Mouse (Mus musculus) heart, postnatal 36 days (tissue): ENCODE measurements around the gene Nhej1. TPM values are rescaled to one million over a fixed set of nuclear protein-coding genes. Genes with fewer than 3 reads are reported as not detected.
A peak's percentile ranks its signal among the peaks of the same experiment; 100 is the strongest.

ENCODE experiments used
- DNase-seq, 2 experiments: peaks; one replicate each; pipeline ENCODE4 v3.0.0; 2021 to 2022
- intact Hi-C: fragments of 180-260 bp; cut with DNase I; formaldehyde crosslinking; loops from one replicate; pipeline ENCODE4 v1.15.1; 2025
- total RNA-seq, 2 experiments: library from RNA; stranded (reverse); gene quantifications; 2 replicates each; pipeline ENCODE4 v1.2.3; 2021

Gene Nhej1
- total RNA-seq, 2 experiments from 2014 or later, result 4.5 TPM

DNA sequence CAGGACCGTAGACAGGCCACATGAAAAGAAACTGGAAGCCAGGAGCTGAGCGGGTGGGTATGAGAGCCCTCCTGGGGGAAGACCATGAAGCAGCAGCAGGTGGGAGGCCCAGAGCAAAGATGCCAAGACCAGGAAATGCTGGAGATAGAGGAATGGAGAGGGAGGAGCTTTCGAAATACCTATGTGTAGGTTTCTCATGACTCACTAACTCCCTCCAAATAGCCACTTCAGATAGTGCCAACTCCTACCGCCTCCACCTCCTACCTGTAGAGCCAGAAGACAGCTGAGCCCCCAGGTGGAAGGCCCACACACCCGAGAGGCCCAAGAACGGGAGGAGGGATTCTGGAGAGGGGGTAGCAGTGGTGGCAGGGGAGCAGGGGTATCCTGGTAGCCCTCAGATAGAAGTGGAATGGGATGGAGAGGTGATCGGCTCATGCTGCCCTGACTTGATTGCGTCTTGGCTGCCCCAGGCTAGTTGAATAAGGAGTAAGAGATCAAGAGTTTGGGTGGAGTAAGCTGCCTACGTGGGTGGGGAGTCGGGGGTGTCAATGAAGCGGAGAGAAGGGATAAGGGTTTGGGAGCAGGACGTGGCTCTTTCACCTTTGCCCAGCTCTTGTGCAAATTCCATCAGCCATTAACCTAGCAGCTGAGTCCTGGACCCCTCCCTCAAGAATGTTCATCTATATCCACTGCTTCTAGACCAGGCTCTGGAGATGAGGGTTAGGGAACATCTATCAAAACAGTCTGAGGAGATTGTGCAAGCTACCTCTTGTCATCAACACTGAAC lies 8.6 kb upstream of the Nhej1 start, which contains the start of gene Slc23a3:
Gene Slc23a3, minus strand, starts transcription at position 470 of the 787 bp plus-strand sequence.
- intact Hi-C loops, result no loop called here
- no peak for DNase-seq

DNA sequence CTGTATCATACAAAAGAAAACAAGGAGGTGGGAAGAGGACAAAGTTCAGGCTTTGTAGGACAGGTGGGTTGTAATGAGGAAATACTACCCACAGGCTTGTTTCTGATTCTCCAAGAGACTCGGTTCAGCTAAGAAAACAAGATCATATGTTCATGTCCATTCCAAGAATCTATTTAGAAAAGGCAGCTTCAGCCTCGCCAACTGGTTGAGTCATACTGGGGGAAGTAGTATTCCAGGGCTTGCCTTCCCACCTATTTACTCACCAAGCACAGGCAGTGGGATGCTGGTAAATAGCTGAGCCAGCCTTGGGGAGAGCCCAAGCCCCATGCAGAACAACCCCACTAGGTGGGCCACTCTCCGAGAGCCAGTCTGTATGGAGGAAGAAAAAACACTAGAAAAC lies 3.6 kb upstream of the Nhej1 start:
- intact Hi-C loops, result no loop called here
- DNase-seq, result no peak

DNA sequence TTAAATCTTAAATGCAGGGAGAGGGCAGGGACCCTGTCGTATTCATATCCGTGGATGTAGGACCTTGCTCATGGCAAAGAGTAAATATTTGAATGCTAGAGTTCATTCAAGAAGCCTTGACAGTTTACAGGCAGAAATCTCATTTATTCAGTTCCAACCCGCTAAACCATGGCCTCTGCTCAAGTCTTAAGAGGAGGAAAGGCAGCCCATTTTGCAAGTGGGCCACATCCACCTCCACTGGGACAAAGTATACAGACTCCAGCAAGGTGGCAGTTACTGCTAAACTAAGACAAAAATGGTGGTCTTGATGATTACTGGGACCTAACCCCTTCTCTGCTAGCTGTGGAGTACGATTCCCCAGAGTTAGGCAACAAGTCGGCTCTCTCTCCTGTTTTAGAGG lies 418 bp upstream of the Nhej1 start:
- intact Hi-C loops, result no loop called here
- no peak for DNase-seq

DNA sequence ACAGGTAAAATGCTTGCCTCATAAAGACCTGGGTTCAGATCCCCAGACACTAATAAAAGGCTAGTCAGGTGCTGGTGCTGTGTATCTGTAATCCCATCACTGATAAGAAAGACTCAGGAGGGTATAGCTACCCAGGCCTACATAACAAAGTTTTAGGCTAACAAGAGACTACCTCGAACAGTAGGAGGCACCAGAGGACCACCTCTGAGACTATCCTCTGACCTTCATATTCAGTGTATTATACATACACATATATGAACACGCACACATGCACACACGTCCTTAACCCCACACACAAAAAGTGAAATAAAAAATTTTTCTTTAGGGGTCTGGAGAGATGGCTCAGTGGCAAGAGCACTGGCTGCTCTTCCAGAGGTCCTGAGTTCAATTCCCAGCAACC lies 2.8 kb downstream of the Nhej1 start:
- intact Hi-C loops, result no loop called here
- DNase-seq, result no peak

DNA sequence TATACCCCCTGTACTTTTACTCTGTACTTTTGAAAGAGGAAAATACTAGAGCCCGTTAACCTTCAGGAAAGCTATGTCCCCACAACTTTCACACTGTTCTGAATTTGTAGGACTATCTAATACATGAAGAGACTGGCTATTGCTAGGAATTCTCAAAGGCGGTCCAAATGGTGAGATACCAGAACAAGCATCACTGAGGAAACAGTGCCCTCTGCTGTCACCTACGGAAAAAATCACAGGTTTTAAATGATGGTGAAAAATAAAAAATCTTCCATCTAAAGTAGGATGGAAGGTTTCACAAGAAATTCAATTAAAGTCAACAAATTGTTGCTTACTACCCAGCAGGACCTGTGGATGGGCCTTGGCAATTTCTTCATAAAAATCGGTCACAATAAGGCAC lies 72.9 kb downstream of the Nhej1 start:
- DNase-seq, result peak in 1 of 2 experiments; percentile 28
- intact Hi-C loops, result no loop called here

DNA sequence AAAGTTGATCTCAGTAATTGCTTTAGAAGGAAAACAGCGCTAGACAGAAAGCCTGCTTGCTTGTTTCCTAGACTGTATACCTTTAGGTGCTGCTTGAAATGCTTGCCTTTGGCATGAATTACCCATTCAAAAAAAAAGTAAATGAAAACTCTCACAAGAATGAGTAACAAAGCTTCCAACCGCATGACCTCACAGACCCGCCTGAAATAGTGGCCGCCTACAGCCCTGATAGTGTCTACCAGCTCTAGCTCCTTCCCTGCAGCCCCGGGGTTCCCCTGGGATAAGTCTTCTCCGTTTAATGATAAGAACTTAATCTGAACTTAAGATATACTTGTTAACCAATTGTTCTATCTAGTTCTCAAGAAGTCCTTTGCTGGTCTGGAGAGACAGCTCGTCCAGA lies 73.6 kb downstream of the Nhej1 start:
- intact Hi-C loops, result no loop called here
- no peak for DNase-seq

DNA sequence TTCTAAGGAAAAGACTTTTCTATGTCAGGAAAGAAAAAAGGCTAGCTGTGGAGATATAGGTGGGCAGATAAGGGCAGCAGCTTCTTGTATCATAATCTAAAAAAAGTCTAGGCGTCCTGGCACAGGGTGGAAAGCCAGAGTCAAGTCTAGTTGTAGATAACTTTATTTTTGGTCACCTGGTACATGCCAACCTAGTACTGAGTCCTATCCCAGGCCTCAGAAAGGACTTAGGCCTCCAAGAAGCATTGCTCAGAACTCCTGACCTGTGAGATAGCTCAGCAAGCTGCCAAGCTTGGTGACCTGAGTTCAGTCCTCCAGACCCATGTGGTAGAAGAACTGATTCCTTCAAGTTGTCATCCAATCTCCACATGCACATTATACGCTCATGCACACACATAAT lies 76.4 kb downstream of the Nhej1 start:
- DNase-seq, result no peak
- intact Hi-C loops, result no loop called here

DNA sequence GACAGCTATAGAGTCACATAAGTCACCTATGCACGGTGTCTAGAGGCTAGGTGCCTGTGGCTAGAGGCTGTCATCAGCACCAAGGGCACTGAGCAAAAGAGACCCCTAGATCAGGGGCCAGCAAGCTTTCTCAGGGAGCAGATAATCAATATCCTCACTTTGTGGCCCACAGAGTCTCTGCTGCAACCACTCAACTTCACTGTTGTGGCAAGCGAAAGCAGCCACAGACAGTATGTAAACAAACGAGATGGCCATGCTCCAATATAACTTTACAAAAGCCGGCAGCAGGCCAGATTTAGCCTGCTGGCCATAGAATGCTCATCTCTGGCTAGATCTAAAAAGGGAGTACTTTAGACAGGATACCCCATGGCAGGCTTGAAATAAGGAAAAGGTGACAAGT lies 77.0 kb downstream of the Nhej1 start:
- DNase-seq, result no peak
- intact Hi-C loops, result no loop called here

DNA sequence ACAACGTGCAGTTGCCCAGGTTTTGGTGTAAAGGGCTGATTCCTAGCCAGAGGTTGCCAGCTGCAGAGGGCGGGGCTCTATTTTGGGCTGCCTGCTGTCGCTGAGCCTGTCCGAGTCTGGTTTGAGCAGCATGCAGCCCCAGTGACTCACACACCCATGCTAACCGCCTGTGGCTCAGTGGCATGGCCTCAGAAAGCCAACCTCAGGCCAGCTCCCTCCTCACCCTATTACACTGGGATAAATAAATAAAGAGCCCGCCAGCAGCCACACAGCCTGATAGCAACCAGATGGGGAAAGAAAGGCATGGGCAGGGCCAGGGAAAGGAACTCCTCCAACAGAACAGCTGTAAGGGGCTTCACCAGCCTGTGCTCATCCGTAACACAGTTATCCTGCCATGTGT lies 84.6 kb downstream of the Nhej1 start:
- DNase-seq, result no peak
- intact Hi-C loops, result no loop called here

DNA sequence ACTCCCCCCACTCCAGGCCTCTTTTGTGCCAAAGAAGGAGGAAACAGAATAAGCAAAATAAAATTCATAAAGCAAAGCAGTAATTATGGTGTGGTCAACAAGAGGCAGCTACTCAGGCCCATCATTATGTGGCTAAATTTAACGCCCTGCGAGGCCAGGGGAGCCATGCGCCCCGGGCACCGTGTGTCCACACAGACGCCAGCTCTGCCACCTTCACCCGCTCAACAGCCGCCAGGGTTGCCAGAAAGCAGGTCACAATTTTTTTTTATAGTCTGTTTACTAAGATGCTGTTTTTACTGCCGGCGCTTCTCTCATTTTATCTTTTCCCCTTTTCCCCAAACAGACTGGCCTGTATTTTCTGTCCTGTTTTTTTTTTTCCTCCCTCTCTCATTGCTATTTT lies 93.0 kb downstream of the Nhej1 start:
- intact Hi-C loops, result no loop called here
- peak; percentile 14 to 15 for DNase-seq

DNA sequence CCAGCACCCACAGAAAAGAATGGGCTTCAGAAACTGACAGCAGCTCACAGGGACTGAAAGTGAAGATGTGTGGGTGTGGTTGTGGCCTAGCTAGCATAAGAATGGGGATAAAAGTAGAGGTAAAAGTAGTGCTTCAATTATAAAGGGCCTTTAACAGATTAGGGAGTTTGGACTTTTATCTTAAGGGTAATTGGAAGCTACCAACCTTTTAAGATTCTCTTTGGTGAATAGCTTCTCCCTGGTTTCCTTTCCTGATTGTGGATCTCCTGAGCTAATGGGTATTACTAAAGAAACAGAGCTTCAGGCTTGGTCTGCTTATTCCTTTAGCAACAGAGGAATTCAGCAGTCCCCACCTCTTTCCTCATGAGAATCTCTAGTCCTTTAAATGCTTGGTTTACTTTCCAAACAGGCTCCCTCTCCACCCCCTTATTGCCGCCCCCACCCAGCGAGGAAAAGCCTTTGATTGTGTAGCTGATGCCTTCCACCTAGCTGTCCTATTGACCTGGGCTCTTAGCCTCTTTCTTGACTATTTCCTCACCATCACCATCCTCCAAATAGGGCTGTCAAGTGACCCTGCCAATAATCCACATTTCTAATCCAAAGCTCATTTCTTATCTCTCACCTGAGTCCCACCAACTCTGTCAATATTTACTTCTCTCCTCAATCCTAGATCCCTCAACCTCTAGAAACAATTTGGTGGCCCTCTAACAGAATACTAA lies 97.8 kb downstream of the Nhej1 start:
- intact Hi-C loops, result no loop called here
- no peak for DNase-seq

DNA sequence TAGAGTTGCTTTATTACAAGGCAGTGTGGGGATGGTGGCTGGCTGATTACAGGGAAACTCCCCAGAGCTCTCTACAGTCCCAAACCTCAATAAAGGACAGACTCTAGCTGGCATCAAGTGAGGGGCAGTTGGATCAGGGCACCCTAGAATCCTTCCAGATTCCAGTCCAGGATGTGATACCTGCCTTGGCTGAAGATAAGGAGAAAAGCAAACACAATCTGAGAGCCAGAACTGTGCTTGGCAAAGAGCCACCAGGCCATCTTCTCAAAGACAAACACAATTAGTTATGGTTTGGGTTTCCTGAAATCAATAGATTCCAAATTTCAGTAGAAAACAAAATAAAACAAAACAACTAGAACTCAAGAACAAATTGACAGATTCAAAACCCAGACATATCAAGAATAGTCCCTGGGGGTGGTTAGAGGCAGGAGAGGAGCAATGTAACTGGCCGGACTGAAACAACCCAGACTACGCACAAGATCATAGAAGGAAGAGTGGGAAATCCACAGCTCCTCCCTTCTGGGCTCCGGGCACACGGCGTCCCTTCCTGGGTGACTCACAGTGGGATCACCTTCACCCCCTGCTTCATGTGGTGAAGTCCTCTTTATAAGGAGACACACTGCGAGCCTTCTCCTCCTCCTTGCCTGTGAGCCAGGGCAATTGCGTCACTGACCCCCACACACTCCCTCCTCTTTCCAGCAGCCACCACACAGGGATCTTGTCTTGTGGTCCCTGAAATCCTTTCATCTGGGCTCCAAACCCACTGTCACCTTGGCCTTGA lies 100.4 kb downstream of the Nhej1 start:
- intact Hi-C loops, result no loop called here
- no peak for DNase-seq

DNA sequence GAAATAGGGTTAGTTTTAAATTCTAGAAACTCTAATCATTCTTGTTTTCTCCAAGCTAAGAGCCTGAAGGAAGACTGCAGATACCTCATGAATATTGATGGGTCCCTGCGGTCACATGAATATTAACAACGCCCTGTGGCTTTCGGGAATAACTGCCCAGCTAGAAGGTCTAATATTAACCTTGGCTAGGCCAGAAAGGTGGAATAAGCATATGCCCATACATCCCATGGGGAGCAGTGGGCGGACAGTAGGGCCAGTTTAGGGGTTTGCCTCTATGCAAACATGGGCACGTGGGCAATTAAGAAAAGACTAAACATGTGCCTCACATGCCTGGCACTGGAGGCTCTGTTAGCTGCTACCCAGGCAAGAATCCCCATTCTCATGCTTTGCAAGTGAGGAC lies 102.8 kb downstream of the Nhej1 start:
- no peak for DNase-seq
- intact Hi-C loops, result no loop called here

DNA sequence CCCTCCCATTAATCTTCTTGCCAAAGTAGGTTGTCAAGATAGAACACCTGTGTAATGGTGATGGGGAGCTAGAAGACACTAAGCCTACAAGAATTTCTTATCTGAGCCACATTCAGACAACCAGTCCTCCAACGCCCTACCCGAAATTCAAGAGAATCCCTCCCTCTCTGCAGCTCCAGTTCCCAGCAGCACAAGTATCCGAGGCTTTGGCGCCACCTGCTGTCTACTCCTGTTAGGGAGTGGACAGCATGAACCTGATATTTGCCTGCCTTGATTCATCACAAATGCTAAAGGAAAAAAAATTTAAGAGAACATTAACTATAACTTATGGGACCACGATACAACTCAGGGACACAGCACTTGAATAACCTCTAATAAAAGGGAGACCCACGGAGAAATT lies 108.2 kb downstream of the Nhej1 start:
- peak; percentile 79 to 89 for DNase-seq
- intact Hi-C loops, result loop anchor here (1.0 to 5.0 kb wide), 4 partner anchors 53 to 135 kb away; no protein-coding TSS in a partner anchor

DNA sequence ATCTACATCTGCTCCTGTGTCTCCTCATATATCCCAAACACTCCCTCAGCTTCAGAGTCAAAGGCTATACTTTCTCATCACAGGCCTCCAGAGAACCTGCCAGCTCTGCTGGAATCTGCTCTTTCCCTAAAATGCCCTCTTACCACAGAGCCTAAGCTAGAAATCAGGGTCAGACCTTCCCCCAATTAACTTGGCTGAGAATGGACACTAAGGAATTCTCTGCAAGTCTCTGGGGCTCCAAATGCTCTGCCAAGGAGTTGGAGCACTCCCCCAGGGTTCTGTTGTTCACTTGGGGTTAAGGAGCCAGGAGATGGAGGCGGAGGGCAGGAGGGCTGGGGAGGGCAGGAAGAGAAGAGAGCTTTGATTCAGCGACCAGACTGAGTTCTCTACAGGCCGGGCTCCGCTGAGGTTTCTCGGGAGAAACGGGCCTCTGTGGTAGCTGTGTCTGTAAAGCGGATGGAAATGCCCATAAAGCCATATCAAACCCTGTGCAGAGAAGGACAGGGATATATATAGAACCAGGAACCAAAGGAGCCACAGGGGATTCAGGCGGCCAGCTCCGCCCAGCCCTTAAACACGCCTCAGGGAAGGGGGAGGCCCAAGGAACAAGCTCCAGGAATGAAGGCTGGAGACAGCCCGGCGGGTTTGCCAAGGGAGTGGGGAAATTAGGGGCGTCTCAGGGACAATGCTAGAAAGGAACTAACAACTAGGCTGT lies 109.3 kb downstream of the Nhej1 start:
- DNase-seq, result peak; percentile 17 to 24
- intact Hi-C loops, result loop anchor here (5.0 kb wide), 1 partner anchor 133 kb away; no protein-coding TSS in a partner anchor

DNA sequence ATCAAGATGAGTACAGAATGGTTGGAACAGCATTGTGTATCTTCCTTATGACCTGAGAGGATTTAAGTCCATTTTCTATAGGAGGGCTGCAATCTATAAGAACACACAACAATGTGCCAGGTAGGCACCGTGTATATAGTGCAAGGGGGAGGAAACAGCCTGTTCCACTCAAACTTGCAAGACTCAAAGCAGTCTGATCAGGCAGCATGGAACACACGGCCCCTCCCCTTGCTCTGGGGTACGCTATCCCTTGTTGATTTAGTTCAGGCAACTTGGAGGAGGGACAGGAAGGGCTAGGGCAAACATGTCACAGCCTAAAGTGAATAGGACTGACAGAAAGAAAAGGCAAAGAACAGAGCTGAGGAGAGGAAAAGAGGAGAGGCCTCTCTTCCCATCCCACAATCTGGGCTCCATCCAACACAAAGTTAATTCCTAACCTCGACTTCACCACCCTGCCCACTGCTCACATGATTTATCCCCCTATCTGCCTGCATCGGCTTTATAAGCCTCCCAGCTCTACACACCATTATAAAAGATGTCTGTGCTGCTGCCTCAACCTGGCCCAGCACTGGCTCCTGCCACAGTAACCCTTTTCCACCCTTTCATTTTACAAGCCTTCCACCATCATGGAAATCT lies 110.7 kb downstream of the Nhej1 start:
- intact Hi-C loops, result no loop called here
- DNase-seq, result no peak

DNA sequence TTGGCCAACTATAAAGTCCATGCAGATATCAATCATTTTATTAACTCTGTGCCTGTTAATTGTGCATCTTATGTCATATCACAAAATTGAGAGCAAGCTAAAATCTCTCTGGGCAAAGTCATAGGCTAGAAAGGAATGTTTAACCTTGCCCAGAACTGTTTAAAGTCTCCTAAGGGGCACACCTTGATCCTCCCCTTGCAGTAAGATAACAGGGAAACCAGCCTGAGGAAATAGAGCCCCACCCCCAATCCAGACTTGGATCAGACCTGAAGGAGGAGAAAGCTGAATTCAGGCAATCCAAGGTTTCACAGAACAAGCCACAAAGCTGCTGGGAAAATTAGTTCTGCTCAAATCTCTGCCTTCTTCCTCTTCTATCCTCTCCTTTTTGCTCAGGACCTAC lies 114.2 kb downstream of the Nhej1 start:
- DNase-seq, result no peak
- intact Hi-C loops, result no loop called here

DNA sequence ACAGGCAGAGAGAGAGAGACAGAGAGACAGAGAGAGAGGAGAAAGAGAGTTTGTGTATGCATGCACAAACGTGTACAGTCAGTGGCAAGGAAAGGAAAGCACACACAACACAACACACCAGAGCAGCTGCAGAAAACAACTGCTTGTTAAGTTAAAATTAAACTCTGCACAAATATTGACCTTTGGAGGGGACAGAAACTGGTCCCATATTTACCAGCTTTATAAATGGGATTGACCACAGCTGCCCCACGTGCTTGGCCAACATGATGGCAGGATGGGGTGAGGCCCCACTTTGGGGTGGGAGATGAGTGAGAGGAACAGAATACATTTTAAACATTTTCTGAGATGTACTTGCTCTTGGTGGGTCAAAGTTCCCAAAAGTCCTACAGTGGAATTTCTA lies 114.8 kb downstream of the Nhej1 start:
- no peak for DNase-seq
- intact Hi-C loops, result no loop called here

DNA sequence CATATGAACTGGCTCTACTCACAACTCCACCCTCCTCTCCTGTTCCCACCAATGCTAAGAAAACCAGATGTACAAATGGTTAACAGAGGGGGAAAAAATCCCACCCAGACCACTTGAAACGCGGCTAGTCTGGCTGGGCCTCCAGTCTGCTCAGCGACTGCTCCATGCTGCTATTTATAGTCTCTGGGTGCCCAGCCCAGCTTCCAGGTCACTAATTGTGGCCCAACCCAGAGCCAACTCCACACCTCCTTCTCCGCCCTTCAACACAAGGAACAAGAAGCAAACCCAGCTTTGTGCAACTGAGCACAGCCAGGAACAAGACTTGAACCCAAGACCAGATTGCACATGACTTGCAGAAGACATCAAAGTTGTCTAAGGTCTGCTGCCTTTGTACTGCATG lies 119.0 kb downstream of the Nhej1 start:
- intact Hi-C loops, result no loop called here
- peak; percentile 9 to 15 for DNase-seq

DNA sequence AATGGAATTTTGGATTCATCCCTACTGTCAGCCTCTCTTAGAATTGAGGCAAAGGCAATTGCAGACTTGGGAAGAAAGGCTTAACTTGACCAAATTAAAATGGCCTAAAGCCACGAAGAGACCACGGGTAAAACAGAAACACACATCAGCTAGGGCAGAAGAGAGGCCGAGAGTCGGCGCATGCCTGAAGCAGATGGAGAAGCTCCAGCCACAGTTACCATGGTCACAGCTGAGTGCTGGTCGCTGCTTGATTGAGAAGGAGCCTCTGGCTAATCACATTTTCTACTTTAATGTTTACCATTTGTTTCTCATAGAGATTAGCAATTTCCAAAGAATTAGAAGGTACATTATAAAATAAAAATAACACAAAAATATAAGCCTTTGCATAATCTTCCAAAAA lies 123.8 kb downstream of the Nhej1 start:
- intact Hi-C loops, result no loop called here
- no peak for DNase-seq
